Mouse (Mus musculus) kidney, embryonic 14.5 days (tissue): ENCODE results near the gene Gtpbp1. TPM values are rescaled to one million over a fixed set of nuclear protein-coding genes. Genes with fewer than 3 reads are reported as not detected.

Experiments
- ATAC-seq: fragments of 200-750 bp; cut with Nextera tagmentation; 2 replicates; pipeline ENCODE4 v1.8.0; 2017; ENCODE audit warnings: moderate number of reproducible peaks, mild to moderate bottlenecking, moderate TSS enrichment, moderate library complexity; ENCODE audit not compliant: low FRiP score, low TSS enrichment
- H3K27ac ChIP-seq: fragments of 300-500 bp; sonication (generic); 2 replicates; pipeline ENCODE4 v1.5.1; 2014; ENCODE audit warnings: low read depth, mild to moderate bottlenecking, low read length, moderate library complexity, mixed read lengths
- H3K27me3 ChIP-seq: fragments of 300-500 bp; sonication (generic); 2 replicates; pipeline ENCODE4 v1.6.1; 2014; ENCODE audit warnings: mild to moderate bottlenecking, low read length; ENCODE audit not compliant: control insufficient read depth, insufficient read depth
- H3K36me3 ChIP-seq: fragments of 300-500 bp; sonication (generic); 2 replicates; pipeline ENCODE4 v1.6.1; 2014; ENCODE audit warnings: low read length, mixed read lengths; ENCODE audit not compliant: control insufficient read depth, insufficient read depth
- H3K4me1 ChIP-seq: fragments of 300-500 bp; sonication (generic); 2 replicates; pipeline ENCODE4 v1.6.1; 2014; ENCODE audit warnings: low read length, mixed read lengths; ENCODE audit not compliant: control insufficient read depth, insufficient read depth
- H3K4me2 ChIP-seq: fragments of 300-500 bp; sonication (generic); replicated peaks from 2 replicates; pipeline ENCODE4 v1.6.1; 2014; ENCODE audit warnings: low read depth, mild to moderate bottlenecking, low read length
- H3K4me3 ChIP-seq: fragments of 300-500 bp; sonication (generic); 2 replicates; pipeline ENCODE4 v1.5.1; 2014; ENCODE audit warnings: mild to moderate bottlenecking, low read length
- H3K9ac ChIP-seq: fragments of 300-500 bp; sonication (generic); 2 replicates; pipeline ENCODE4 v1.6.1; 2014; ENCODE audit warnings: low read depth, mild to moderate bottlenecking, low read length, moderate library complexity
- H3K9me3 ChIP-seq: fragments of 300-500 bp; sonication (generic); 2 replicates; pipeline ENCODE4 v1.6.1; 2016; ENCODE audit warnings: low read length; ENCODE audit not compliant: control insufficient read depth
- WGBS: fragments of 180-500 bp; shearing (Covaris S2); extraction: QIAGEN DNeasy Blood & Tissue Kit; methylation state at CpG from one replicate; pipeline ENCODE4 v1.1.7; 2014; 5-methylcytosine and 5-hydroxymethylcytosine counted together
- polyA plus RNA-seq: library from polyadenylated mRNA; unstranded; fragments of >200 nt; fragmentation: Nextera tagmentation; extraction: Ambion mirVana; gene quantifications from 2 replicates; pipeline ENCODE4 v1.2.1, GENCODE M21; 2014

Gtpbp1 gene
- polyA plus RNA-seq, 1 experiment from 2014 or later: 31.6 TPM

GRCm38 (mm10) chr15:79770629-79771240 lies 80.1 kb downstream of the Gtpbp1 start:
- Histone ChIP-seq H3K27ac (no peak overlapping the region), H3K4me1 (peaks cover 7% of the 10 kb centered on the region; the same call in 1 of the 2 replicates), H3K4me3 (no peak overlapping the region), H3K4me2 (no peak overlapping the region), H3K36me3 (no peaks in the 10 kb centered on the region), H3K9ac (no peak overlapping the region), H3K9me3 (no peaks in the 10 kb centered on the region), H3K27me3 (no peaks in the 10 kb centered on the region)
- 43% methylated on average over 21 of the region's 21 CpGs for WGBS
- no peak for ATAC-seq

Other genes with a start within 250 kb of the Gtpbp1 start
- gene Csnk1e, start 235.3 kb upstream of the Gtpbp1 start, polyA plus RNA-seq: 88.8 and 107 TPM in 2 replicates
- gene Kcnj4, start 185.6 kb upstream of the Gtpbp1 start, polyA plus RNA-seq: 0.23 TPM in 1 of 2 replicates, not detected in the other
- 38.2 and 40.1 TPM in 2 replicates for gene Kdelr3, start 174.4 kb upstream of the Gtpbp1 start, polyA plus RNA-seq
- 84.7 and 93.8 TPM in 2 replicates for gene Ddx17, start 144.1 kb upstream of the Gtpbp1 start, polyA plus RNA-seq
- 1.4 and 2.0 TPM in 2 replicates for gene Dmc1, start 85.7 kb upstream of the Gtpbp1 start, polyA plus RNA-seq
- 1.6 and 2.7 TPM in 2 replicates for gene Fam227a, start 31.9 kb upstream of the Gtpbp1 start, polyA plus RNA-seq
- 52.4 and 56.0 TPM in 2 replicates for gene Cby1, start 31.6 kb upstream of the Gtpbp1 start, polyA plus RNA-seq
- 274 and 346 TPM in 2 replicates for gene Tomm22, start 20.0 kb upstream of the Gtpbp1 start, polyA plus RNA-seq
- gene Josd1, start 2.9 kb upstream of the Gtpbp1 start, polyA plus RNA-seq: 11.9 and 13.0 TPM in 2 replicates
- 5.1 and 6.9 TPM in 2 replicates for gene Sun2, start 51.7 kb downstream of the Gtpbp1 start, polyA plus RNA-seq
- gene Dnal4, start 87.0 kb downstream of the Gtpbp1 start, polyA plus RNA-seq: 60.1 and 61.6 TPM in 2 replicates
- gene Nptxr, start 113.9 kb downstream of the Gtpbp1 start, polyA plus RNA-seq: 0.50 and 1.8 TPM in 2 replicates
- 0.22 TPM in 1 of 2 replicates, not detected in the other for gene Npcd, start 143.4 kb downstream of the Gtpbp1 start, polyA plus RNA-seq
- gene Cbx6, start 143.8 kb downstream of the Gtpbp1 start, polyA plus RNA-seq: 22.4 and 28.6 TPM in 2 replicates
- 20.3 and 25.3 TPM in 2 replicates for gene Apobec3, start 200.8 kb downstream of the Gtpbp1 start, polyA plus RNA-seq